ENCODE assay signal across 14 mouse cellular contexts in the genomic region with DNA sequence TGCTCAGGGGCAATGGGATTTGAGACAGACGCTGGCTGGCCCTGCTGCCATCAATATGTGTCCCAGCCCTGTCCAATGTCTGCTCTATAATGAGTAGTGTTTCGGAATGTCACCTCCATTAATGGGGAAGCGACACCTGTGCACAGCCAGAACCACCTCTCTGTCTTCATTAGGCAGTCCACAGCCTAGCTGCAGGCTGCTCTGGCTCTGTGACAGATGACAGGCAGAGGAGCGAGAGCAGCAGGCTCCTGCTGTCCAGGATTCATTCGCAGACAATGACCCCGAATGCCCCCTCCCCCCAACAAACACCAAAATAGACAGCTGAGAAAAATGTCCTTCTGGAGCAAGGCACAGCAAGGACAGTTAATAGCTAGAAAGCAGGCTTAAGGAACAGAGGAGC. TPM values are rescaled to one million over a fixed set of nuclear protein-coding genes. Genes with fewer than 3 reads are reported as not detected.
DNase-seq lines count a peak whose midpoint lies in the region; ATAC-seq and TF ChIP-seq lines count a peak whose summit lies in the region.
"Had no signal": no experiment of that assay in that cellular context is flagged by ENCODE, and none has a peak within 500 bp of the region (broad histone marks: within the 10 kb centered on the region; RNA-seq: fewer than 3 reads in every experiment).

No protein-coding gene starts in this region.

- 24% methylated on average over 6 of the region's 6 CpGs for WGBS in cerebellum, adult 2 months
- 8% methylated on average over 6 of the region's 6 CpGs for WGBS in hindbrain, embryonic 13.5 days
- 18% methylated on average over 6 of the region's 6 CpGs for WGBS in neural tube, embryonic 12.5 days

- H3K36me3 ChIP-seq in hindbrain, embryonic 13.5 days: no peaks in the 10 kb centered on the region
- H3K36me3 ChIP-seq in neural tube, embryonic 12.5 days: no peaks in the 10 kb centered on the region
- H3K36me3 ChIP-seq: heart, embryonic 13.5 days; limb, embryonic 15.5 days had no signal

- no peak overlapping the region for H3K9ac ChIP-seq in hindbrain, embryonic 13.5 days
- H3K9ac ChIP-seq in neural tube, embryonic 12.5 days: no peak overlapping the region
- H3K9ac ChIP-seq: heart, embryonic 13.5 days; limb, embryonic 15.5 days had no signal

- intact Hi-C loops in left cerebral cortex, postnatal 4 days (cut with DNase I): no loop called here
- intact Hi-C loops in left cerebral cortex, postnatal 36 days (cut with DNase I): no loop called here

- H3K9me3 ChIP-seq in hindbrain, embryonic 13.5 days: no peaks in the 10 kb centered on the region
- no peaks in the 10 kb centered on the region for H3K9me3 ChIP-seq in neural tube, embryonic 12.5 days
- H3K9me3 ChIP-seq: heart, embryonic 13.5 days; limb, embryonic 15.5 days had no signal

- peak; percentile 34 to 59 for DNase-seq in cerebellum, adult 2 months
- no peak for DNase-seq in cerebellum, adult 11 months
- DNase-seq in left cerebral cortex, postnatal 4 days: peak; percentile 55
- DNase-seq in left cerebral cortex, postnatal 36 days (ENCODE audit: low spot score in 2 of 2): no peak
- no peak for DNase-seq in urinary bladder, postnatal 25 days (ENCODE audit: low spot score)
- no peak for DNase-seq in layer of hippocampus, adult 18-20 months (ENCODE audit: low spot score in 2 of 2)
- DNase-seq: spleen, adult 18-20 months had no signal

- H3K27ac ChIP-seq in cerebellum, adult 2 months (ENCODE audit: insufficient read depth, low read length): no peak overlapping the region
- peak overlapping the region; percentile 74 for H3K27ac ChIP-seq in hindbrain, embryonic 13.5 days
- no peak overlapping the region for H3K27ac ChIP-seq in neural tube, embryonic 12.5 days
- H3K27ac ChIP-seq: heart, embryonic 13.5 days; limb, embryonic 15.5 days had no signal

- H3K4me2 ChIP-seq in hindbrain, embryonic 13.5 days: 0 out of 2 replicates have a peak overlapping the region, but pooled peaks have one; percentile 13
- no peak overlapping the region for H3K4me2 ChIP-seq in neural tube, embryonic 12.5 days (replicated peaks)

- TF ChIP-seq CTCF in cerebellum, adult 2 months (IDR thresholded peaks at IDR 0.05; ENCODE audit: borderline replicate concordance, insufficient read depth, low read depth, low read length): no peak

- TF ChIP-seq POLR2A in cerebellum, adult 2 months (IDR thresholded peaks at IDR 0.05; ENCODE audit: borderline replicate concordance, insufficient read depth, low read length): no peak

- peaks cover 25% of the 10 kb centered on the region; the same call in 1 of the 2 replicates for H3K4me1 ChIP-seq in cerebellum, adult 2 months (ENCODE audit: control insufficient read depth, insufficient read depth, low read length)
- H3K4me1 ChIP-seq in hindbrain, embryonic 13.5 days (replicated peaks): peaks cover 56% of the 10 kb centered on the region
- H3K4me1 ChIP-seq in neural tube, embryonic 12.5 days: peaks cover 28% of the 10 kb centered on the region

- ATAC-seq in hindbrain, embryonic 13.5 days (ENCODE audit: low FRiP score): peak; percentile 72
- ATAC-seq in neural tube, embryonic 12.5 days (ENCODE audit: low FRiP score, low read depth): peak; percentile 58

- no peaks in the 10 kb centered on the region for H3K27me3 ChIP-seq in cerebellum, adult 2 months (ENCODE audit: control insufficient read depth, insufficient read depth, low read length)
- no peaks in the 10 kb centered on the region for H3K27me3 ChIP-seq in hindbrain, embryonic 13.5 days
- 0 out of 2 replicates have a peak, but pooled peaks cover 9% of the 10 kb centered on the region for H3K27me3 ChIP-seq in neural tube, embryonic 12.5 days (replicated peaks)

- H3K4me3 ChIP-seq in cerebellum, adult 2 months (replicated peaks; ENCODE audit: insufficient read depth, low read depth, low read length): no peak overlapping the region
- no peak overlapping the region for H3K4me3 ChIP-seq in hindbrain, embryonic 13.5 days
- H3K4me3 ChIP-seq in neural tube, embryonic 12.5 days: no peak overlapping the region

RNA-seq across cellular contexts. Expression of gene Gm10188, which starts 16.5 kb away (rescaled TPM):
- not detected in 2 replicates for polyA plus RNA-seq in cerebellum, adult 2 months (2012; rRNA removed)
- not detected for total RNA-seq in left cerebral cortex, postnatal 4 days (2021)
- total RNA-seq in left cerebral cortex, postnatal 36 days (2021): not detected
- 0.63 and 0.95 TPM in 2 replicates for polyA plus RNA-seq in hindbrain, embryonic 13.5 days (2015; fragmentation: Nextera tagmentation; extraction: Ambion mirVana)
- 0.74 and 0.86 TPM in 2 replicates for polyA plus RNA-seq in neural tube, embryonic 12.5 days (2016; fragmentation: Nextera tagmentation; extraction: Ambion mirVana)
- total RNA-seq in layer of hippocampus, adult 18-20 months (2021): not detected
- total RNA-seq: adrenal gland, adult 18-20 months; MEL had no signal
- polyA plus RNA-seq: cortical plate, adult 2 months; heart, embryonic 13.5 days; limb, embryonic 15.5 days had no signal

RNA-seq across cellular contexts. Expression of gene AC124108.1, which starts 21.8 kb away (rescaled TPM):
- polyA plus RNA-seq in cerebellum, adult 2 months (2012; rRNA removed): 3.2 and 3.6 TPM in 2 replicates
- total RNA-seq in left cerebral cortex, postnatal 4 days (2021): 1 to 10 TPM; 3.6 to 4.2 TPM
- 1 to 10 TPM; 5.4 to 6.2 TPM for total RNA-seq in left cerebral cortex, postnatal 36 days (2021)
- 4.2 and 4.8 TPM in 2 replicates for polyA plus RNA-seq in hindbrain, embryonic 13.5 days (2015; fragmentation: Nextera tagmentation; extraction: Ambion mirVana)
- polyA plus RNA-seq in neural tube, embryonic 12.5 days (2016; fragmentation: Nextera tagmentation; extraction: Ambion mirVana): 3.0 and 3.7 TPM in 2 replicates
- total RNA-seq in layer of hippocampus, adult 18-20 months (2021): under 1 TPM; 0.45 to 0.48 TPM
- total RNA-seq: adrenal gland, adult 18-20 months; MEL had no signal
- polyA plus RNA-seq: heart, embryonic 13.5 days had no signal

RNA-seq across cellular contexts. Expression of gene Lemd1, which starts 21.8 kb away (rescaled TPM):
- polyA plus RNA-seq in cerebellum, adult 2 months (2012; rRNA removed): 7.1 and 7.6 TPM in 2 replicates
- 10 to 100 TPM in 1 of 2 experiments, 1 to 10 TPM in 1; 8.8 to 10.1 TPM for total RNA-seq in left cerebral cortex, postnatal 4 days (2021)
- total RNA-seq in left cerebral cortex, postnatal 36 days (2021): 1 to 10 TPM; 6.3 to 6.4 TPM
- polyA plus RNA-seq in hindbrain, embryonic 13.5 days (2015; fragmentation: Nextera tagmentation; extraction: Ambion mirVana): 24.8 and 25.7 TPM in 2 replicates
- polyA plus RNA-seq in neural tube, embryonic 12.5 days (2016; fragmentation: Nextera tagmentation; extraction: Ambion mirVana): 11.7 and 11.9 TPM in 2 replicates
- total RNA-seq in layer of hippocampus, adult 18-20 months (2021): under 1 TPM in 1 of 2 experiments, not detected in 1; 0.32 TPM
- total RNA-seq: MEL had no signal
- polyA plus RNA-seq: heart, embryonic 13.5 days had no signal

Comparison
In these comparisons a context has a peak if more than half of its experiments do, and no peak if none do; other contexts are left out.
1. DNase-seq: peak in cerebellum, adult 2 months (2 of 2) and left cerebral cortex, postnatal 4 days (single experiment); none in cerebellum, adult 11 months (single experiment), left cerebral cortex, postnatal 36 days (0 of 2), urinary bladder, postnatal 25 days (single experiment) and layer of hippocampus, adult 18-20 months (0 of 2).
2. RNA of gene Lemd1, which starts 21.8 kb away (total RNA-seq): 8.8 to 10.1 TPM in left cerebral cortex, postnatal 4 days and 6.3 to 6.4 TPM in left cerebral cortex, postnatal 36 days; 0.32 TPM in layer of hippocampus, adult 18-20 months; every median in the first group is over 4 times any median in the second.